29 mouse cellular contexts compared by ENCODE assay signal in the genomic region with DNA sequence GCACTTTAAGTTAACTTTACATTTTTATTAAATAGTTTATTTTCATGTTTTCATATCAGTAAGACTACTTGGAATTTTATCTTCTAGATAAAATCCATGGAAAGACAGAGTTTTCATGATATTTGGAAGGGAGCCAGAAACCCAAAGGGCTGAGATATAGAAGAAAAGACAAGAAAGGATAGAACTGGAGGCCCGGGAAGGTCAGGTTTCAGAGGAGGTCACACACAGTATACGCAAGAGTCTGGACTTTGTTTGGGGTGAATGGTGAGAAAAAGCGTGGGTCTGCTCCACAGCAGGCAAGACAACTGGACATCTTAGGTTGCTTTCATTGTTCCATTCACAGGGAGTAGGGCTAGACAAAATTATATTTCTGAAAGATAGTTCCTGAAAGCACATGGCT.
DNase-seq lines count a peak whose midpoint lies in the region; ATAC-seq and TF ChIP-seq lines count a peak whose summit lies in the region.
"Had no signal": no experiment of that assay in that cellular context is flagged by ENCODE, and none has a peak within 500 bp of the region (broad histone marks: within the 10 kb centered on the region; RNA-seq: fewer than 3 reads in every experiment).

No protein-coding gene starts in this region.

- H3K9me3 ChIP-seq in intestine, embryonic 14.5 days (ENCODE audit: control insufficient read depth, low read length) = no peaks in the 10 kb centered on the region
- no peaks in the 10 kb centered on the region for H3K9me3 ChIP-seq in intestine, embryonic 15.5 days
- H3K9me3 ChIP-seq in stomach, embryonic 14.5 days (ENCODE audit: control insufficient read depth, low read depth, low read length) = no peaks in the 10 kb centered on the region
- H3K9me3 ChIP-seq in stomach, postnatal 0 days (ENCODE audit: control insufficient read depth, low read length) = no peaks in the 10 kb centered on the region
- no peaks in the 10 kb centered on the region for H3K9me3 ChIP-seq in embryonic facial prominence, embryonic 11.5 days (replicated peaks; ENCODE audit: control insufficient read depth, low read length)
- H3K9me3 ChIP-seq: heart, embryonic 13.5 days; limb, embryonic 10.5 days; limb, embryonic 15.5 days; liver, embryonic 13.5 days; midbrain, embryonic 13.5 days; stomach, embryonic 15.5 days had no signal

- WGBS in intestine, embryonic 14.5 days = 23% methylated on average over 3 of the region's 3 CpGs
- WGBS in intestine, embryonic 15.5 days = 50% methylated on average over 3 of the region's 3 CpGs
- WGBS in stomach, embryonic 14.5 days = 34% methylated on average over 3 of the region's 3 CpGs
- 41% methylated on average over 3 of the region's 3 CpGs for WGBS in stomach, postnatal 0 days
- WGBS in embryonic facial prominence, embryonic 11.5 days = 19% methylated on average over 3 of the region's 3 CpGs

- H3K4me3 ChIP-seq in intestine, embryonic 14.5 days (ENCODE audit: low read depth, low read length) = no peak overlapping the region
- no peak overlapping the region for H3K4me3 ChIP-seq in intestine, embryonic 15.5 days (replicated peaks)
- H3K4me3 ChIP-seq in stomach, embryonic 14.5 days (ENCODE audit: low read depth, low read length) = no peak overlapping the region
- no peak overlapping the region for H3K4me3 ChIP-seq in stomach, postnatal 0 days (ENCODE audit: low read depth, low read length)
- no peak overlapping the region for H3K4me3 ChIP-seq in embryonic facial prominence, embryonic 11.5 days (ENCODE audit: low read depth, low read length)
- H3K4me3 ChIP-seq: gastrocnemius, adult 2 months; heart, adult 2 months; heart, embryonic 13.5 days; limb, embryonic 10.5 days; limb, embryonic 15.5 days; liver, embryonic 13.5 days; midbrain, embryonic 13.5 days; stomach, embryonic 15.5 days had no signal

- TF ChIP-seq EP300 in stomach, postnatal 0 days (optimal IDR thresholded peaks at IDR 0.05) = no peak

- no peaks in the 10 kb centered on the region; the same call in 1 of the 2 replicates for H3K4me1 ChIP-seq in intestine, embryonic 14.5 days (replicated peaks; ENCODE audit: control insufficient read depth, insufficient read depth, low read length)
- H3K4me1 ChIP-seq in intestine, embryonic 15.5 days (replicated peaks) = no peaks in the 10 kb centered on the region
- no peaks in the 10 kb centered on the region for H3K4me1 ChIP-seq in stomach, embryonic 14.5 days (ENCODE audit: control insufficient read depth, insufficient read depth, low read length)
- no peaks in the 10 kb centered on the region for H3K4me1 ChIP-seq in stomach, postnatal 0 days (replicated peaks; ENCODE audit: control insufficient read depth, insufficient read depth)
- H3K4me1 ChIP-seq in embryonic facial prominence, embryonic 11.5 days (ENCODE audit: control insufficient read depth, insufficient read depth, low read length) = no peaks in the 10 kb centered on the region
- H3K4me1 ChIP-seq: heart, embryonic 13.5 days; limb, embryonic 10.5 days; limb, embryonic 15.5 days; liver, embryonic 13.5 days; midbrain, embryonic 13.5 days; stomach, embryonic 15.5 days had no signal

- H3K36me3 ChIP-seq in intestine, embryonic 14.5 days (ENCODE audit: control insufficient read depth, insufficient read depth, low read length) = no peaks in the 10 kb centered on the region
- H3K36me3 ChIP-seq in intestine, embryonic 15.5 days = no peaks in the 10 kb centered on the region
- no peaks in the 10 kb centered on the region for H3K36me3 ChIP-seq in stomach, embryonic 14.5 days (ENCODE audit: control insufficient read depth, insufficient read depth, low read length)
- H3K36me3 ChIP-seq in stomach, postnatal 0 days (ENCODE audit: control insufficient read depth, insufficient read depth, low read length) = no peaks in the 10 kb centered on the region
- H3K36me3 ChIP-seq in embryonic facial prominence, embryonic 11.5 days (replicated peaks; ENCODE audit: control insufficient read depth, insufficient read depth, low read depth, low read length) = no peaks in the 10 kb centered on the region
- H3K36me3 ChIP-seq: heart, embryonic 13.5 days; limb, embryonic 10.5 days; limb, embryonic 15.5 days; liver, embryonic 13.5 days; midbrain, embryonic 13.5 days; stomach, embryonic 15.5 days had no signal

- ATAC-seq in intestine, embryonic 14.5 days (replicated peaks; ENCODE audit: low FRiP score, low TSS enrichment, low read depth) = no peak
- ATAC-seq in intestine, embryonic 15.5 days = no peak
- ATAC-seq in stomach, embryonic 14.5 days (ENCODE audit: insufficient number of reproducible peaks, insufficient read depth, low FRiP score, low read depth) = no peak
- ATAC-seq in stomach, postnatal 0 days (ENCODE audit: low FRiP score, low TSS enrichment) = no peak
- no peak for ATAC-seq in embryonic facial prominence, embryonic 11.5 days (replicated peaks; ENCODE audit: insufficient number of reproducible peaks, low FRiP score, low TSS enrichment, low read depth)
- ATAC-seq: CD4-positive, CD25-positive, alpha-beta regulatory T cell, adult 4 months; forebrain, embryonic 14.5 days; hindbrain, embryonic 16.5 days; intestine, postnatal 0 days; midbrain, embryonic 13.5 days had no signal

- no peak for DNase-seq in intestine, embryonic 14.5 days (ENCODE audit: low spot score)
- DNase-seq in stomach, postnatal 0 days (ENCODE audit: low spot score) = no peak
- peak; percentile 33 for DNase-seq in embryonic facial prominence, embryonic 11.5 days (ENCODE audit: low spot score)
- DNase-seq in right cerebral cortex, adult 18-20 months = no peak
- no peak for DNase-seq in frontal cortex, postnatal 36 days (ENCODE audit: low spot score in 2 of 2)
- DNase-seq: adrenal gland, postnatal 14 days; cerebellum, adult 11 months; cerebellum, adult 9-10 months; gastrocnemius, adult 2 months; gastrocnemius, postnatal 36 days; heart, adult 2 months; heart, postnatal 10 days; kidney, adult 9 months; kidney, postnatal 10 days; layer of hippocampus, adult 9-11 months; liver, embryonic 13.5 days; lung, adult 18-20 months; thymus, postnatal 14 days had no signal

- no peak overlapping the region for H3K9ac ChIP-seq in intestine, embryonic 14.5 days (ENCODE audit: low read length)
- no peak overlapping the region for H3K9ac ChIP-seq in intestine, embryonic 15.5 days
- no peak overlapping the region for H3K9ac ChIP-seq in stomach, embryonic 14.5 days (replicated peaks; ENCODE audit: low read depth, low read length)
- no peak overlapping the region for H3K9ac ChIP-seq in stomach, postnatal 0 days (ENCODE audit: low read length)
- H3K9ac ChIP-seq in embryonic facial prominence, embryonic 11.5 days (replicated peaks; ENCODE audit: low read length) = no peak overlapping the region
- H3K9ac ChIP-seq: heart, embryonic 13.5 days; limb, embryonic 15.5 days; liver, embryonic 13.5 days; midbrain, embryonic 13.5 days; stomach, embryonic 15.5 days had no signal

- H3K27ac ChIP-seq in intestine, embryonic 14.5 days (ENCODE audit: low read depth) = peak overlapping the region; percentile 33; the same call in 1 of the 2 replicates
- H3K27ac ChIP-seq in intestine, embryonic 15.5 days = no peak overlapping the region
- 0 out of 2 replicates have a peak overlapping the region, but pooled peaks have one; percentile 15 for H3K27ac ChIP-seq in stomach, embryonic 14.5 days (ENCODE audit: low read length)
- H3K27ac ChIP-seq in stomach, postnatal 0 days (replicated peaks) = no peak overlapping the region
- H3K27ac ChIP-seq in embryonic facial prominence, embryonic 11.5 days (replicated peaks; ENCODE audit: low read depth, low read length) = no peak overlapping the region
- H3K27ac ChIP-seq: gastrocnemius, adult 2 months; heart, adult 2 months; heart, embryonic 13.5 days; limb, embryonic 10.5 days; limb, embryonic 15.5 days; liver, embryonic 13.5 days; midbrain, embryonic 13.5 days; stomach, embryonic 15.5 days had no signal

- no peak overlapping the region for H3K4me2 ChIP-seq in intestine, embryonic 14.5 days (ENCODE audit: low read length)
- H3K4me2 ChIP-seq in intestine, embryonic 15.5 days (replicated peaks) = no peak overlapping the region
- no peak overlapping the region for H3K4me2 ChIP-seq in stomach, embryonic 14.5 days (replicated peaks; ENCODE audit: low read depth, low read length)
- no peak overlapping the region for H3K4me2 ChIP-seq in stomach, postnatal 0 days (replicated peaks; ENCODE audit: low read depth)
- no peak overlapping the region for H3K4me2 ChIP-seq in embryonic facial prominence, embryonic 11.5 days (ENCODE audit: low read depth, low read length)
- H3K4me2 ChIP-seq: heart, embryonic 13.5 days; limb, embryonic 15.5 days; liver, embryonic 13.5 days; midbrain, embryonic 13.5 days; stomach, embryonic 15.5 days had no signal

- no peaks in the 10 kb centered on the region for H3K27me3 ChIP-seq in intestine, embryonic 14.5 days (replicated peaks; ENCODE audit: control insufficient read depth, insufficient read depth, low read length)
- H3K27me3 ChIP-seq in intestine, embryonic 15.5 days (replicated peaks) = no peaks in the 10 kb centered on the region
- no peaks in the 10 kb centered on the region for H3K27me3 ChIP-seq in stomach, embryonic 14.5 days (ENCODE audit: control insufficient read depth, insufficient read depth, low read length)
- no peaks in the 10 kb centered on the region for H3K27me3 ChIP-seq in stomach, postnatal 0 days (ENCODE audit: control insufficient read depth, insufficient read depth, low read length)
- no peaks in the 10 kb centered on the region for H3K27me3 ChIP-seq in embryonic facial prominence, embryonic 11.5 days (ENCODE audit: control insufficient read depth, insufficient read depth, low read length)
- H3K27me3 ChIP-seq: heart, embryonic 13.5 days; limb, embryonic 15.5 days; liver, embryonic 13.5 days; midbrain, embryonic 13.5 days; stomach, embryonic 15.5 days had no signal

- no peak for TF ChIP-seq CTCF in stomach, postnatal 0 days (IDR thresholded peaks at IDR 0.05; ENCODE audit: low read depth)

Comparison
In these comparisons a context has a peak if more than half of its experiments do, and no peak if none do; other contexts are left out.
1. H3K27ac ChIP-seq: peak in intestine, embryonic 14.5 days (single experiment) and stomach, embryonic 14.5 days (single experiment); none in intestine, embryonic 15.5 days (single experiment), stomach, postnatal 0 days (single experiment) and embryonic facial prominence, embryonic 11.5 days (single experiment).